Mouse (Mus musculus) layer of hippocampus, adult 2 months (tissue): ENCODE data around the gene Aatk. TPM values are rescaled to one million over a fixed set of nuclear protein-coding genes. Genes with fewer than 3 reads are reported as not detected.
A peak's percentile ranks its signal among the peaks of the same experiment; 100 is the strongest.

Source experiments
- DNase-seq, 2 experiments: peaks; one replicate each; pipeline ENCODE4 v3.0.0; 2022; ENCODE audit warnings: low spot score in 2 of 2
- H3K27ac ChIP-seq: fragments of 200-600 bp; 2 replicates; pipeline ENCODE4 v1.8.1; 2022
- H3K4me3 ChIP-seq: fragments of 200-600 bp; 2 replicates; pipeline ENCODE4 v1.8.1; 2022; ENCODE audit warnings: mild to moderate bottlenecking
- CTCF ChIP-seq: fragments of 200-600 bp; conservative IDR thresholded peaks from 2 replicates; pipeline ENCODE4 v1.8.1; 2022; ENCODE audit warnings: antibody characterized with exemption, mild to moderate bottlenecking, moderate library complexity
- total RNA-seq, 2 experiments: library from RNA; stranded (reverse); gene quantifications; 2 replicates each; pipeline ENCODE4 v1.2.3; 2021

Gene Aatk
- total RNA-seq, 2 experiments from 2014 or later = 196 to 207 TPM

DNA sequence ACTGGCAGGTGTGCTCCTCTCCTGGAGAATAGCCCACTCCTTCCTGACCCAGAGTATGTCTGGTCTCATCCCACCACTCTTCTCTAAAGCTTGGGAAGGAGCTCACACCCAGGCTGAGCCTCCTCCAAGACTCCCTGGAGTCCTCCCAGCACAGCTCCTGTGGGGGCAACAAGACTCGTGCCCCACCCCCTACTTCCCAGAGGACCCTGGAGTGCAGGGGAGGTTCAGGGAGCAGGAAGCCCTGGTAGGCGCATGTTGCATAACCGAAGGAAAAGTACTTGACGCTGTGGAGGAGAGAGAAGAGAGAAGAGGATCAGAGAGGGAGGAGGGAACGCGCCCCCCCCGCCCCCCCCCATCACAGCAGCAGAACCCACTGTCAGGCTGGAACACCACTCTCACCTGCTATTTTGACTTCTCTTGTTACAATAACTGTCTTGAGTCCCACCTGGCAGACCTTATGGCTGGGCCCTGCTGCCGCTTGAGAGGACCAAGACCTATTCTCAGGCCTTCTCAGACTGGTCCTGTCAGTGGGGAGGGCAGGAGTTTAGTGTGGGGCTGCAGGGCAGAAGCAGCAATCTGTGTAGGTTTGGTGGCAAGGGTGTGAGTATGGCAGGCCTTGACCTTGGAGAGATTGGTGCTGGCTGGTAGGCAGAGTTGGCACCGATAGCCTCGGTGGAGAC, 56.2 kb downstream of the Aatk start:
- Histone ChIP-seq H3K4me3 (peak overlapping the region; percentile 3; the same call in 1 of the 2 replicates), H3K27ac (peak overlapping the region; percentile 92)
- no peak for TF ChIP-seq CTCF
- DNase-seq = peak in 1 of 2 experiments; percentile 55

GRCm38 (mm10) chr11:119989115-119989564, 57.8 kb downstream of the Aatk start:
- no peak for TF ChIP-seq CTCF
- peak in 1 of 2 experiments; percentile 65 for DNase-seq
- Histone ChIP-seq H3K27ac (peak overlapping the region; percentile 92), H3K4me3 (no peak overlapping the region)

GRCm38 (mm10) chr11:119988391-119988790, 58.6 kb downstream of the Aatk start:
- H3K27ac ChIP-seq = peak overlapping the region; percentile 92

GRCm38 (mm10) chr11:119987876-119988275, 59.1 kb downstream of the Aatk start:
- Histone ChIP-seq H3K27ac (peak overlapping the region; percentile 92), H3K4me3 (no peak overlapping the region)
- DNase-seq = no peak
- TF ChIP-seq CTCF = no peak

More at GRCm38 (mm10) chr11:119988391-119988790, 58.6 kb downstream of the Aatk start:
- no peak overlapping the region for H3K4me3 ChIP-seq
- DNase-seq = no peak
- TF ChIP-seq CTCF = no peak

- Histone ChIP-seq H3K4me3 (no peak overlapping the region), H3K27ac (peak overlapping the region; percentile 92; the same call in 1 of the 2 replicates)
- TF ChIP-seq CTCF = no peak
These were observed 60.1 kb downstream of the Aatk start for GRCm38 (mm10) chr11:119986751-119987425.

GRCm38 (mm10) chr11:119983151-119983550, 63.8 kb downstream of the Aatk start:
- no peak for DNase-seq
- H3K4me3 ChIP-seq = no peak overlapping the region
- peak overlapping the region; percentile 36; the same call in 1 of the 2 replicates for H3K27ac ChIP-seq
- no peak for TF ChIP-seq CTCF

More at GRCm38 (mm10) chr11:119986751-119987425, 60.1 kb downstream of the Aatk start:
- DNase-seq = no peak

DNA sequence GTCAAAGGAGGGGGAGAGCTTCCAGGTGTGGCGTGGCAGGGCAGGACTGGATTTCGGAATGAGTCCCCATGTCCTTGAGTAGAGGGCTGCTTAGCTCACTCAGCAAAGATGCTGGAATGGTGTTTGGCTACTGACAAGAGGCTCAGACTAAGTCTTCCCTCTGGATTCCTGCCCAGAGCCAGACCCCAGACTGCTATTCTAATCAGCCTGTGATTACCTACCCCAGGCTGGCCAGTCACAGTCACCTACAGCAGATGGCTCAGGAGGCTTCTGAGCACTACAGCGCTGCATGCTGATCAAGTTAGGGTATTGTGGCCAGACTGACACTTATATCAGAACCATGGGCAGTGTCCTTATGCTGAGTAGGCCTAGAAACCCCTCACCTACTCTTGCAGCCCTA, 64.7 kb downstream of the Aatk start:
- TF ChIP-seq CTCF = no peak
- Histone ChIP-seq H3K4me3 (no peak overlapping the region), H3K27ac (peak overlapping the region; percentile 36; the same call in 1 of the 2 replicates)
- no peak for DNase-seq

DNA sequence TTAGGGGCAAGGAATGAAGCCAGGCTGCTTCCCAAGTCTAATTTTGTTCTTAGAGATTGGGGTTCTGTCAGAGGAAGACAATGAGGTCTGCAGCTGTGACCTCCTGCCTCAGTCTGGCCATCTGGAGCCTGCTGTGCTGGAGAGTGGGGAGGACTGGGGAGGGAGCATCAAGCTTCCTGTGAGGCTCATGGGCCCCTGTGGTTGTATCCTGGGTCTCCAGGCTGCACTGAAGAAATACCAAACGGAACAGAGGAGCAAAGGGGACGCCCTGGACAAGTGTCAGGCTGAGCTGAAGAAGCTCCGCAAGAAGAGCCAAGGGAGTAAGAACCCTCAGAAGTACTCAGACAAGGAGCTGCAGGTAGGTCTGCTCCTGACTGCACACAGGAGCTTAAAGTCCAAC, 65.2 kb downstream of the Aatk start:
- no peak for DNase-seq
- Histone ChIP-seq H3K4me3 (no peak overlapping the region), H3K27ac (peak overlapping the region; percentile 36; the same call in 1 of the 2 replicates)
- TF ChIP-seq CTCF = no peak

DNA sequence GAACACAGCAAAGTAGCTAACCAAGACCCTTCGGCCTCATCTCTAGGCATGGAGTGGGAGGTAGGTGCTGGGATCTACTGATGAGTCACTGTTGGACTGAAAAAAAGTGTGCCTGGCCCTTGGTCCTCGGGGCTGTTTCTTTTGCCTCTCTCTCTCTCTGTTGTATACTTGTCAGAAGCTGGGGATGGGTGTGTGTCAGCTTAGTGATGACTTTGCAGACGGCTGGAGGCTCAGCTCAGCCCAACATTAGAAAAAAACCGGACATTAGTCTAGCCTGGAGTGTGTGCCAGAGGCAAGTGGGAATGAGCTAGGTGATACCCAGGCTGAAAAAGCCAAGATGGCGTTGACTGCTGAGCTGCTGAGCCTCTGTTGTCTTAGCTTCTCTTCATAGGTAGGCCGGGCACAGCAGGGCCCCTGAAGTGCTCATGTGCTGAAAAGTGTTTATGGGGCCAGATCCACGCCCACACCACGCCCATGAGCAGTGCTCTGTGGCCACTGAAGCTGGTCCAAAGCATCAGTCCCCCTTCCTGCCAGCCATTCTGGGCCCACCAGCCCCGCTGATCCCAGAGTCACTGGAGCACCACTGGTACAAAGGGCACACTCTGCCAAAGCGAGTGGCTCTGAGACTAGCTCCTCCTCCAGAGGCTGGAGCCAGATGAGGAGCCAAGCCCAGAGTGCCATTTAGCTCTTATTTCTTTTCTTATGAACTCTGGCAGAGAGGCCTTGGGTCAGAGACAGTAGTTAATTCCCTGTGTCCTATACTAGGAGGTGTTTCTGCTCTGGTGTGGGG, 67.2 kb downstream of the Aatk start:
- no peak for TF ChIP-seq CTCF
- DNase-seq = no peak
- Histone ChIP-seq H3K27ac (peak overlapping the region; percentile 14; the same call in 1 of the 2 replicates), H3K4me3 (no peak overlapping the region)

- TF ChIP-seq CTCF = no peak
- no peak for DNase-seq
- Histone ChIP-seq H3K27ac (peak overlapping the region; percentile 28; the same call in 1 of the 2 replicates), H3K4me3 (no peak overlapping the region)
These were observed 68.3 kb downstream of the Aatk start for GRCm38 (mm10) chr11:119978701-119979100.

DNA sequence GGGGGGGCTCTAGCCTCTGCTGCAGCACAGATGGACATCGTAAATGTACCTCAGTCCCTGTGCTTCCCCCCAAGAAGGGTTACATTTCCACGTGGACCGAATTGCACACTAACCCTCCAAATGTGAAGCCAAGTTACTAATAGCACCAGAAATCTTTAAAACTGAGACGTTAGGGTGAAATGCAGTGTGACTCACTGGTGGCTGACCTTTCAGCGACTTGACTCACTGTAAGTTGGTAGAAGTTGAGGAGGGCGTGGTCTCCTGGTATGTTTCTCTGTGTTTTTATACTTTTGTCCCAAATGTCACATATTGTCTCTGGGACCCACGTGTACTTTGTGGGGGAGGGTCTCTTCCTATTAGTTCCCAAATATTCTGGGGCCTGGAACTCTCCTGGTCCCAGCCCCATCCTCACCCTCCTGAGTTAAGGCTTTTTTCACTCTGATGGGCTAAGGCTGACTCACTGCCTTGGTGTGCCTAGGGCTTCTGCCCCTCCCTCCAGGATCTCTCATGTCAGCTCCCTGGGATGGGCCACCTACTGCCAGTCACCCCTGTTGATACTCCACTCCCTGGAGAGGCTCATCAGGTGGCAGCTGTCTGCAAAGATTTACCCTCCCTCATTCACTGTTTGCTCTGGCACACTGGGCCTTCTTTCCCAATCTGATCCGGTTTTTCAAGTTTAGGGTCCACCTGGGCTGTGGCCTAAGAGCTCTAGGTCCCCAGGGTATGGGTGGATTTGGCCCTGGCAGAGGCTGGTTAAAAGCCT, 71.0 kb downstream of the Aatk start:
- Histone ChIP-seq H3K4me3 (no peak overlapping the region), H3K27ac (no peak overlapping the region)
- no peak for TF ChIP-seq CTCF
- DNase-seq = no peak

DNA sequence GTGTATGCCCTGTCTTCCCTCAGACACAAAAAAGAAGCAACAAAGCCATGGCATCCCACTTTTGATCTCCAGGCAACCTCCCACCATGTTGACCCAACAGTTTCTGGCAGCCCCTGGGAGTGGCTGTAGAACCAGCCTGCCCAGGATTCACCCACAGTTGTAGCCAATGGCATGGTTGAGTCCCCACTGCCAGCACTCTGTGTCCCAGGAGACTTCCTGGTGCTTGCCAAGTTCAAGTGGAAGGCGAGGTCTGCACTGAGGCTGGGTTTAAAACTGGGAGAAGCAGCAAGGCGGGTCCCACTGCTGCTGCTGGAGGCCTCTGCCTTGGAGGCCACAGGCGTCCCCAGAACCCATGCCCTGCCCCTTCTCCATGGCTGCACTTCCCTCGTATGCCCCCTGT, 73.2 kb downstream of the Aatk start:
- DNase-seq = no peak
- Histone ChIP-seq H3K4me3 (no peak overlapping the region), H3K27ac (no peak overlapping the region)
- TF ChIP-seq CTCF = no peak
